Mouse (Mus musculus) forebrain, postnatal 0 days (tissue): Measurements from ENCODE around the gene Serac1. TPM values are rescaled to one million over a fixed set of nuclear protein-coding genes. Genes with fewer than 3 reads are reported as not detected.

Experiments used
- ATAC-seq: fragments of 200-750 bp; cut with Nextera tagmentation; 2 replicates; pipeline ENCODE4 v1.8.0; 2017; ENCODE audit warnings: mild to moderate bottlenecking, moderate library complexity
- DNase-seq: peaks from one replicate; pipeline ENCODE4 v3.0.0-alpha.2; 2015
- H3K27ac ChIP-seq: fragments of 300-500 bp; sonication (generic); 2 replicates; pipeline ENCODE4 v1.5.1; 2014; ENCODE audit warnings: low read depth, mild to moderate bottlenecking, antibody characterized with exemption, low read length, moderate library complexity, mixed read lengths
- H3K27me3 ChIP-seq: fragments of 300-500 bp; sonication (generic); 2 replicates; pipeline ENCODE4 v1.6.1; 2014; ENCODE audit warnings: mild to moderate bottlenecking, low read length, mixed read lengths; ENCODE audit not compliant: insufficient read depth
- H3K36me3 ChIP-seq: fragments of 300-500 bp; sonication (generic); 2 replicates; pipeline ENCODE4 v1.6.1; 2014; ENCODE audit warnings: mild to moderate bottlenecking, moderate library complexity; ENCODE audit not compliant: insufficient read depth
- H3K4me1 ChIP-seq: fragments of 300-500 bp; sonication (generic); 2 replicates; pipeline ENCODE4 v1.6.1; 2014; ENCODE audit warnings: antibody characterized with exemption; ENCODE audit not compliant: insufficient read depth
- H3K4me2 ChIP-seq: fragments of 300-500 bp; sonication (generic); 2 replicates; pipeline ENCODE4 v1.6.1; 2014; ENCODE audit warnings: low read depth, mild to moderate bottlenecking, moderate library complexity
- H3K4me3 ChIP-seq: fragments of 300-500 bp; sonication (generic); 2 replicates; pipeline ENCODE4 v1.5.1; 2014; ENCODE audit warnings: low read depth, low read length, mixed read lengths
- H3K9ac ChIP-seq: fragments of 300-500 bp; sonication (generic); 2 replicates; pipeline ENCODE4 v1.6.1; 2014; ENCODE audit warnings: mild to moderate bottlenecking
- H3K9me3 ChIP-seq: fragments of 300-500 bp; sonication (generic); 2 replicates; pipeline ENCODE4 v1.6.1; 2016; ENCODE audit warnings: low read length
- CTCF ChIP-seq: sonication (generic); IDR thresholded peaks from 2 replicates; pipeline ENCODE4 v1.5.1; 2016; ENCODE audit warnings: antibody characterized with exemption, control low read depth, low read depth
- WGBS: fragments of 180-500 bp; shearing (Covaris S2); extraction: QIAGEN DNeasy Blood & Tissue Kit; methylation state at CpG from one replicate; pipeline ENCODE4 v1.1.7; 2014; 5-methylcytosine and 5-hydroxymethylcytosine counted together
- polyA plus RNA-seq: library from polyadenylated mRNA; unstranded; fragments of >200 nt; fragmentation: Nextera tagmentation; extraction: Ambion mirVana; gene quantifications from 2 replicates; pipeline ENCODE4 v1.2.1, GENCODE M21; 2015
- total RNA-seq: library from RNA; depleted of rRNA; stranded (reverse); fragments of >200 nt; gene quantifications from 2 replicates; pipeline ENCODE4 v1.2.3, GENCODE M21; 2014

The Serac1 gene
- total and polyA plus RNA-seq, 2 experiments from 2014 or later: 6.2 to 14.7 TPM

DNA sequence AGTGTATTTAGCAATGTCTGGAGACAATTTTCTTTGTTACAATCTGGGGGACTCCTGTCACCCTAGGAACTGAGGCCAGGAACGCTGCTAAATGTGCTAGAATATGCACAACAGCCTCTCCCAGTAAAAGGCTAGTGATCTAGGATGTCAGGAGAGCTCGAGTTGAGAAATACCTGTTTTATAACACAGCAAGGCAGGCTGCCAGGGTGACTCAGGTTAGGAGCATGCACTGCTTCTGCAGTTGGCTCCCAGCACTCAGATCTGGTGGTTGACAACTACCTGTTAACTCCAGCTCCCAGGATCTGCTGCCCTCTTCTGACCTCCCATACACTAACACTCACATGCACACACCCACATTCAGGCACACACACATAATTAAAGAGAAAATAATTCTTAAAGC lies 13.5 kb downstream of the Serac1 start:
- Histone ChIP-seq H3K4me3 (no peak overlapping the region), H3K9ac (no peak overlapping the region), H3K4me2 (no peak overlapping the region), H3K9me3 (no peaks in the 10 kb centered on the region), H3K36me3 (peaks cover 58% of the 10 kb centered on the region), H3K27ac (no peak overlapping the region), H3K4me1 (no peaks in the 10 kb centered on the region), H3K27me3 (no peaks in the 10 kb centered on the region)
- WGBS: 95% methylated on average over 2 of the region's 2 CpGs
- TF ChIP-seq CTCF: no peak
- DNase-seq (no peak), ATAC-seq (no peak)

- no peak overlapping the region for H3K9ac ChIP-seq
- WGBS: 92% methylated on average over 5 of the region's 5 CpGs
- H3K27me3 ChIP-seq: no peaks in the 10 kb centered on the region
- H3K36me3 ChIP-seq: peaks cover 48% of the 10 kb centered on the region
- H3K27ac ChIP-seq: no peak overlapping the region
- no peak for TF ChIP-seq CTCF
- H3K4me3 ChIP-seq: no peak overlapping the region
- H3K4me1 ChIP-seq: no peaks in the 10 kb centered on the region
- ATAC-seq (no peak), DNase-seq (no peak)
- no peak overlapping the region for H3K4me2 ChIP-seq
- H3K9me3 ChIP-seq: no peaks in the 10 kb centered on the region
Measured at GRCm38 (mm10) chr17:6063532-6063931, 16.0 kb downstream of the Serac1 start.

DNA sequence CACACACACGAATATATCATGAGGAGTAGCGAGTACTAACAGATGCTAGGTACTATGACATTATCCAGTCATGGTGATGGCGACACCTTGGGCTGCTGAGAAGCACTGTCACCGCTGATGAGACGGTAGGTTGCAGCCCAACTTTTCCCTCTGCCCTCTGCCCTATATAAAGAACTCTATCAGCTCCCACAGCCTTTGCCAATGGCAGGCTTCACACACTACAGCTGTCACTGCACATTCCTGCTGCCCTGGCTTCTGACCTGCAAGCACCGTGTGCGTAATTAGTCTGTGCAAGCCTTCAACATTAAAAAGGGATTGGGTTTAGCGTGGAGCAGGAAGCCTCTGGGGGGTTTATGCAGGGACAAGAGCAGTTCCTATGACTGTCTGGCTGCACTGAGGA lies 16.7 kb downstream of the Serac1 start:
- Histone ChIP-seq H3K4me1 (no peaks in the 10 kb centered on the region), H3K4me3 (no peak overlapping the region), H3K36me3 (peaks cover 53% of the 10 kb centered on the region), H3K27ac (no peak overlapping the region), H3K9me3 (no peaks in the 10 kb centered on the region), H3K27me3 (no peaks in the 10 kb centered on the region), H3K9ac (no peak overlapping the region), H3K4me2 (no peak overlapping the region)
- ATAC-seq: no peak
- 93% methylated on average over 8 of the region's 8 CpGs for WGBS
- no peak for DNase-seq
- TF ChIP-seq CTCF: no peak

DNA sequence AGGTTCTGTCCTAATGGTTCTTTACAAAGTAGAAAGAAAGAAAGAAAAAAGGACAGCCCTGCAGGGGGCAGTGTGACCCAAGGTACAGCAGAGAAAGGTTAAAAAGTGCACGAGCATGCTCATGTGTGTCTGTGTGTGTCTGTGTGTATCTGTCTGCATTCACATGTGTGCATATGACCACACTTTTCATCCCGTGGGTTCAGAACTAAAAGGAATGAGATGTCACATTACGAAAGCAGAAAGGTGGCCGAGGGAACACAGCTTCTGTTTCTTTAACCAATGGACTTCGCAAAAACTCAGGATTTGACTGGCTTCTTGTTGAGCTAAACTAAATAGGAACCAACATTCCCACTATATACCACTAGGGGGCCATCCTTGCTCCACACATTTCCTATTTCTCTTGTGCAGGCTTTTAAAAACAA lies 24.6 kb downstream of the Serac1 start:
- peak; percentile 69 for TF ChIP-seq CTCF
- H3K9ac ChIP-seq: no peak overlapping the region

DNA sequence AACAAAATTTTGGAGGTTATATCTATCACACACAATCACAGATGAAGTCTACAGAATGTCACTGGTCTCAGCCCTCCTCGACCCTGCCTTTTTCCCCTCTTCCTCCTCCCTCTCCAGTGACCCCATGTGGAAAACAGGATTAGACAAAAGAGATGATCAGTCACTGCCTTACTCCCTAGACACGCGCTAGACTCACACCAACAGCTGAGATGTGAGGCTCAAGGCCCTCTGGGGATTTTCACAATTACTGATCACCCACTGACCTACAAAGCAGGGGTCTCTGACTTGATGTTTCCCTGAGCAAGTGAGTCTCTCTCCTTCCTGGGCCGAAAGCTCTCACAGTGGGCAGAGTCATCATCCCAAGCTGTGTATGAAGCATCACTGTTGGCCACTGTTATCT lies 26.7 kb downstream of the Serac1 start:
- no peak overlapping the region for H3K9ac ChIP-seq
- H3K27ac ChIP-seq: no peak overlapping the region
- TF ChIP-seq CTCF: no peak
- no peak for DNase-seq
- ATAC-seq: no peak
- no peak overlapping the region for H3K4me3 ChIP-seq
- H3K4me2 ChIP-seq: no peak overlapping the region
- no peaks in the 10 kb centered on the region for H3K9me3 ChIP-seq
- H3K27me3 ChIP-seq: no peaks in the 10 kb centered on the region
- no peaks in the 10 kb centered on the region for H3K4me1 ChIP-seq
- peaks cover 11% of the 10 kb centered on the region; the same call in 1 of the 2 replicates for H3K36me3 ChIP-seq
- 57% methylated on average over 4 of the region's 4 CpGs for WGBS

More for the DNA sequence above, 24.6 kb downstream of the Serac1 start:
- no peak; the same call in 1 of the 2 replicates for ATAC-seq
- 17% methylated on average over 5 of the region's 5 CpGs for WGBS
- Histone ChIP-seq H3K9me3 (no peaks in the 10 kb centered on the region), H3K27me3 (no peaks in the 10 kb centered on the region), H3K36me3 (peaks cover 12% of the 10 kb centered on the region), H3K4me2 (no peak overlapping the region), H3K4me3 (no peak overlapping the region), H3K27ac (no peak overlapping the region), H3K4me1 (no peaks in the 10 kb centered on the region)
- DNase-seq: peak; percentile 77

DNA sequence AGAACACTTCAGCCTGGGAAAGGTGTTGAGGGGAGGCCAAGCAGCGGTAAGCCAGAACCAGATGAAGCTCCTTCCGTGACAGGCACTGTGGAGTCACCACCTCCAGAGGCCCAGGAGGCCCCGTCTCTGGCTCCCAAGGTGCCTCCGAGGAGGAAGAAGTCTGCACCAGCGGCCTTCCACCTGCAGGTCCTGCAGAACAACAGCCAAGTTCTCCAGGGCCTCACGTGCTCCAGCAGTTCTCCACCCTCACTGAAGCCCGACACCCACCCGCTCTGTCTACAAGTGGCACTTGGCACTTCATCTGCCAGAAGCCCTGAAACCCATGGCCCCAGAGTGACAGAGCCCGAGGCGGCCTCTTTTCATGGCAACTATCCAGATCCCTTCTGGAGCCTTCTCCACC lies 42.0 kb downstream of the Serac1 start:
- DNase-seq: no peak
- Histone ChIP-seq H3K27me3 (no peaks in the 10 kb centered on the region), H3K9me3 (no peaks in the 10 kb centered on the region), H3K4me3 (no peak overlapping the region), H3K36me3 (peaks cover 9% of the 10 kb centered on the region), H3K4me2 (no peak overlapping the region), H3K27ac (no peak overlapping the region), H3K4me1 (no peaks in the 10 kb centered on the region), H3K9ac (no peak overlapping the region)
- 84% methylated on average over 10 of the region's 10 CpGs for WGBS
- no peak for TF ChIP-seq CTCF
- ATAC-seq: no peak

DNA sequence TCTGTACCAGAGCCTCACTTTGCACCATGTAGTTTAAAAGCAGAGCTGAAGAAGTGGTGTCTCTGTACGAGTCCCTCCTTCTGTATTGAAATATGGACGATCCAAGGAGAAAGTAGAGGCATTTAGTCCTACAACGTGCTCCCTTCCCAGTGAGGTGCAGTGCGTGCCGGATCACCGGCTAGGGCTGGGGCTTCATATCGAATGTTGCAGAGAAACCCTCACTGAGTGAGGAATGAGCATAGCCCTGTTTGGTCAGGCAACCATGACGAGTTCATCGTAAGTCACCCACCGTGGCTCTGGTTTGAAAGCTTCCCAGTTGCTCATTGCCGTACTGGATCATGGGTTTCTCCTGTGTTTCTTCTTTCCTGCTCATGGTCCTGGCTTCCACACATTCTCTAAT lies 42.7 kb downstream of the Serac1 start:
- ATAC-seq: no peak

GRCm38 (mm10) chr17:6036458-6036857 lies 43.1 kb downstream of the Serac1 start:
- Histone ChIP-seq H3K27ac (no peak overlapping the region), H3K4me1 (no peaks in the 10 kb centered on the region), H3K9ac (no peak overlapping the region), H3K27me3 (no peaks in the 10 kb centered on the region), H3K4me2 (no peak overlapping the region), H3K4me3 (no peak overlapping the region), H3K9me3 (no peaks in the 10 kb centered on the region), H3K36me3 (no peaks in the 10 kb centered on the region)
- no peak for DNase-seq
- ATAC-seq: no peak
- no peak for TF ChIP-seq CTCF
- 80% methylated on average over 8 of the region's 8 CpGs for WGBS

More for the DNA sequence above, 42.7 kb downstream of the Serac1 start:
- H3K4me3 ChIP-seq: no peak overlapping the region
- no peaks in the 10 kb centered on the region for H3K27me3 ChIP-seq
- 90% methylated on average over 11 of the region's 11 CpGs for WGBS
- no peak for TF ChIP-seq CTCF
- no peak overlapping the region for H3K4me2 ChIP-seq
- peaks cover 3% of the 10 kb centered on the region for H3K36me3 ChIP-seq
- no peak overlapping the region for H3K9ac ChIP-seq
- H3K4me1 ChIP-seq: no peaks in the 10 kb centered on the region
- H3K9me3 ChIP-seq: no peaks in the 10 kb centered on the region
- no peak overlapping the region for H3K27ac ChIP-seq
- DNase-seq: no peak
